Mouse (Mus musculus) midbrain, embryonic 15.5 days (tissue): ENCODE results near the gene Hlcs. TPM values are rescaled to one million over a fixed set of nuclear protein-coding genes. Genes with fewer than 3 reads are reported as not detected.

ENCODE experiments used
- ATAC-seq: fragments of 200-750 bp; cut with Nextera tagmentation; replicated peaks from 2 replicates; pipeline ENCODE4 v1.8.0; 2017; ENCODE audit warnings: moderate TSS enrichment
- H3K27ac ChIP-seq: fragments of 300-500 bp; sonication (generic); 2 replicates; pipeline ENCODE4 v1.5.1; 2015; ENCODE audit warnings: mild to moderate bottlenecking, inconsistent platforms
- H3K27me3 ChIP-seq: fragments of 300-500 bp; sonication (generic); replicated peaks from 2 replicates; pipeline ENCODE4 v1.6.1; 2015; ENCODE audit warnings: inconsistent platforms
- H3K36me3 ChIP-seq: fragments of 300-500 bp; sonication (generic); replicated peaks from 2 replicates; pipeline ENCODE4 v1.6.1; 2015; ENCODE audit warnings: inconsistent platforms
- H3K4me1 ChIP-seq: fragments of 300-500 bp; sonication (generic); 2 replicates; pipeline ENCODE4 v1.6.1; 2015; ENCODE audit warnings: inconsistent platforms
- H3K4me2 ChIP-seq: fragments of 300-500 bp; sonication (generic); 2 replicates; pipeline ENCODE4 v1.6.1; 2015; ENCODE audit warnings: inconsistent platforms, mild to moderate bottlenecking, moderate library complexity
- H3K4me3 ChIP-seq: fragments of 300-500 bp; sonication (generic); 2 replicates; pipeline ENCODE4 v1.5.1; 2015; ENCODE audit warnings: mild to moderate bottlenecking, inconsistent platforms
- H3K9ac ChIP-seq: fragments of 300-500 bp; sonication (generic); 2 replicates; pipeline ENCODE4 v1.6.1; 2015; ENCODE audit warnings: mild to moderate bottlenecking, inconsistent platforms
- H3K9me3 ChIP-seq: fragments of 300-500 bp; sonication (generic); 2 replicates; pipeline ENCODE4 v1.6.1; 2016; ENCODE audit warnings: inconsistent platforms
- WGBS: fragments of 180-500 bp; shearing (Covaris S2); methylation state at CpG from one replicate; pipeline ENCODE4 v1.1.7; 2015; ENCODE audit warnings: mixed read lengths; 5-methylcytosine and 5-hydroxymethylcytosine counted together
- polyA plus RNA-seq: library from polyadenylated mRNA; unstranded; fragments of >200 nt; fragmentation: Nextera tagmentation; extraction: Ambion mirVana; gene quantifications from 2 replicates; pipeline ENCODE4 v1.2.1, GENCODE M21; 2015

Gene Hlcs
- 9.7 and 10.1 TPM in 2 replicates for polyA plus RNA-seq

DNA sequence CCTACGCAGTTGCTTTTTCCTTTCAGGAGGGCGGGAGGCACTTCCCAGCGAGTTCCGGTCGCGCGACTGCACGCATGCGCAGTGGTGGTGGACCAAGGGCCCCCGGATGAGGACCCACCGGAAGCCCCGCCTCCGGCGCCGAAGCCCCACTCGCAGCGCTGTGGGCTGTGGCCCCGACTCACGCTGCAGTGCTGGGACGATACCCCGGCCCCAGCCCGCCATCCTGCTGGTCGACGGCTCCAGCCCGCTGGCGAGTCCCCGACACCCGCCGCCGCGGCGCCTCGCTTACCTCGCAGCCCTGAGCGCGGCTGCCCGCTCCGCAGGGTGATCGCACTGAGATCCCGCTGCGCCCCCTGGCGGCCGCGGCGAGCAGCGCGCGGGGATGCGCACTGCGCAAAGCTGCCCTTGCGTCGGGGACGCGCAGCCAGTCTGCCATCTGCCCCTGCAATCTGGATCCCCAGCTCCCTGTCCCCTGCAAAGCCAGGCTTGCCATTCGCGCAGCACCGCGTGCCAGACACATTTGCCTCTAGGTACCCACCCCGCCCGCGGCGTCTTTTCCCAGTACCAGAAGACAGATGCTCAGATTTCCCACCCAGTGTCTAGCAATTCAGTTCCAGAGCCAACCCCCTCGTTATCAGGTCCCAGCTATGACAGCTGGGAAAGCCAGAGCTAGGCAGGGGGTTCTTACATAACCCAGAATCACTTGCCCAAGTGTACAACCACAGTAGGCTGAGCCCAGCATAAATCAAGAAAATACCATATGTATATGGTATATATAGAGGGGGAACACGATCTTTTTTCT is at the start of gene Hlcs:
TSS of gene Hlcs (minus strand) at position 343 of the 802 bp plus-strand sequence.
- peak within 1 kb of the TSS; percentile 87 for H3K9ac ChIP-seq
- no peaks in the 10 kb centered on the region for H3K36me3 ChIP-seq
- WGBS: under 1% methylated on average over 63 of the region's 64 CpGs
- peak within 1 kb of the TSS; percentile 99 for H3K27ac ChIP-seq
- no peaks in the 10 kb centered on the region for H3K9me3 ChIP-seq
- H3K4me3 ChIP-seq: peak within 1 kb of the TSS; percentile 62
- peaks cover 20% of the 10 kb centered on the region for H3K4me1 ChIP-seq
- ATAC-seq: peak; percentile 93
- no peaks in the 10 kb centered on the region for H3K27me3 ChIP-seq
- H3K4me2 ChIP-seq: peak within 1 kb of the TSS; percentile 59

DNA sequence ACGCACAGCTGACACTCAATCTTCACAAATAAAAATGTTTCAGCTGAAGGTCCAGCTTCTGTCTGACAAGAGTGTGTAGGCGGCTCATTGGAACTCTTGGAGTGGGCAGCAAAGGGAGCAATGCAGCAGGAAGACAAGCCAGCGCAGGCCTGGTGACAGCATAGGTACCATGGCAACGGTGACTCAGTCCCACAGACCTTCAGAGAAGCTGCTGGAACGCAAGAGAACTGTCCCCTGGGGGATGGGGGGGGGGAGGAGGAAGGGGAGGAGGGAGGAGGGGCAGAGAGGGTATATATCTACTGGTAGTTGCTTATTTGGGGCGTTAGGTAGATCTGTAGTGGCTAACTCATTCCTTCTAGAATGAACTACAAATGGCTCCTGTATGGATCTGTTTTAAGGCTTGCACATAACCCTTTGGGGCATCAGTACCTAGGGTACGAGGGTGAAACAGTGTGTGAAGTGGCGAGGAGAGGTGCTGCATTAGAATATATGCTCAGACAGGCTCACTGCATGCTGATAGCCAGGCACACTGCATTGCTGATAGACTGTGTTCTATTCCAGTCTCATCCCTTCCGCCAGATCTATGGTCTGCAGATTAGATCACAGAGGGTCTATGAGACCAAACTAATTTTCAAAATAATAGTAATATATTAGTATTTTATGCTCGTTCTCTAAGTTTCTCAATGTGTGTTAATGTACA is 49.0 kb upstream of the Hlcs start:
- no peak overlapping the region for H3K4me3 ChIP-seq
- no peaks in the 10 kb centered on the region for H3K9me3 ChIP-seq
- no peaks in the 10 kb centered on the region for H3K27me3 ChIP-seq
- H3K9ac ChIP-seq: no peak overlapping the region
- ATAC-seq: peak; percentile 83
- H3K36me3 ChIP-seq: 0 out of 2 replicates have a peak, but pooled peaks cover 4% of the 10 kb centered on the region
- 41% methylated on average over 10 of the region's 10 CpGs for WGBS
- 0 out of 2 replicates have a peak overlapping the region, but pooled peaks have one; percentile 9 for H3K4me2 ChIP-seq
- H3K27ac ChIP-seq: peak overlapping the region; percentile 62; the same call in 1 of the 2 replicates
- peaks cover 8% of the 10 kb centered on the region for H3K4me1 ChIP-seq

DNA sequence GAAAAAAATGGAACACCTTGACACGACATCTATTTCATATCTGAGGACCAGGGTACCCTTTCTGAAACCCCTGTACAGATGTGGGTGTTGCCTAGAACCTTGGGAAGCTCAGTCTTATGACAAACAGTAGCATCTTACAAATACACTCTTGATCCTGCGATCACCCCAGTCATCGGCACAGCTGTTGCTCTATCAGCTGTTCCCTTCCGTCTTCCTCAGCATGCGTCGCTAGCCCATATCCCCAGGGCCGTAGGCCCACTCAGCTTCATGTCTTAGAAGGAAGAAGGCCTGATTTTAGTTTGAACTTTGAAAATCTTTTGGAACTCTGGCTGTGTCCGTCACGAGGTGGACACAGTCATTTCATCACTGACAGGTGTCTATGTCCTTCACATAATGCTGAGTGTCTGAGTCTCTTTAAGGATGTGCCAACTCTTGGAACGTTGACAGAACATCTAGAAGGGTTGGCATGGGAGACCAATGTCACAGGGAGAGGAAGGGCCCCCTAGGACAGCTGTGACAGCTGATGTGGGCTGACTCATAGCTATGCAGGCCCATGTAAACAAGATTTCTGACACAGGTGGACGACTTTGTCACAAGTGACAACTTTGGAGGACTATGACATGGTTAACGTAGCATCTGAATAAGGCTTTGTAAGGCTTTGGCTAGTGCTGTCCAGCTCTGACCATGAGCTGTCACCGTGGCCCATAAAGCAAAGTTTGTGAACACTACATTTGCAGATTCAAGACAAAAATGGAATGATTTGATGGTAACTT is 47.4 kb upstream of the Hlcs start:
- H3K9ac ChIP-seq: no peak overlapping the region
- H3K4me2 ChIP-seq: no peak overlapping the region
- H3K4me3 ChIP-seq: no peak overlapping the region
- 90% methylated on average over 13 of the region's 13 CpGs for WGBS
- no peak for ATAC-seq
- H3K27me3 ChIP-seq: no peaks in the 10 kb centered on the region
- H3K4me1 ChIP-seq: peaks cover 8% of the 10 kb centered on the region
- no peak overlapping the region for H3K27ac ChIP-seq
- no peaks in the 10 kb centered on the region for H3K9me3 ChIP-seq
- 0 out of 2 replicates have a peak, but pooled peaks cover 4% of the 10 kb centered on the region for H3K36me3 ChIP-seq

DNA sequence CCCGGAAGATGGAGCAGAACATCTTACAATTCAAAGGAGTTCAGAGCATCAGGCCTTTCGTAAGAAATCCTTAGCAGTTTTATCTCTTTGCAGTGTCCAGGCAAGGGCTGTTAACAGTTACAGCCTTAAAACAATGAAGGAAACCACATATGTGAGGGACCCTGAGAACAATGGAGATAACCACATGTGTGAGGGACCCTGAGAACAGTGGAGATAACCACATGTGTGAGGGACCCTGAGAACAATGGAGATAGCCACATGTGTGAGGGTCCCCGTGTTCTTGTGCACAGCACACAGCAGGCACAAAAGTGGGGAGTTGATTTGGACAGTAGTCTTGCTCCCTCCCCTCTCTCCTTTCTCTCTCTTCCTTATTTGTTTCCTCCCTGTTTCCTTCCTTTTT is 44.7 kb upstream of the Hlcs start:
- WGBS: 85% methylated on average over 3 of the region's 3 CpGs

GRCm38 (mm10) chr16:94356776-94357494 is 43.6 kb upstream of the Hlcs start:
- 89% methylated on average over 11 of the region's 11 CpGs for WGBS

More for the DNA sequence above, 44.7 kb upstream of the Hlcs start:
- H3K36me3 ChIP-seq: no peaks in the 10 kb centered on the region
- H3K27me3 ChIP-seq: no peaks in the 10 kb centered on the region
- H3K27ac ChIP-seq: no peak overlapping the region
- H3K4me1 ChIP-seq: peaks cover 8% of the 10 kb centered on the region
- H3K4me3 ChIP-seq: no peak overlapping the region
- ATAC-seq: no peak
- H3K9ac ChIP-seq: no peak overlapping the region
- no peaks in the 10 kb centered on the region for H3K9me3 ChIP-seq
- H3K4me2 ChIP-seq: no peak overlapping the region

DNA sequence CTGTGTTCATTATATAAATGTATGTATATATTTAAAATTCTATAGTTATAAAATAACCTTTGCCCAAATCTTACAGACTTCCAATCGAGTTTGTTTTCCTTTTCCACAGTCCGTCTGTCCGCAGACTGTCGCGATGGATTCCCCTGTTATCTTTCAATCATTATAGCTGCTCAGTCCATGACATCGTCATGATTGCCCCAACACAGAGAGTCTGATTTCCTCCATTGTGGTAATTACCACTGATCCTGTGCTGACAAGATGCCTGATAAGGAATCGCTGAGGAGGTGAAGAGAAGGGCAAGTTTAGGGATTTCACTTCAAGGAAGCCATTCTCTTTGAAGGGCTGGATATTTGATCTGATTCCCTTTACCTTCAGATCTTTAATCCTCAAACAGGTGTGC is 42.7 kb upstream of the Hlcs start:
- H3K9ac ChIP-seq: no peak overlapping the region
- ATAC-seq: no peak
- no peaks in the 10 kb centered on the region for H3K4me1 ChIP-seq
- H3K4me3 ChIP-seq: no peak overlapping the region
- H3K27ac ChIP-seq: no peak overlapping the region
- no peak overlapping the region for H3K4me2 ChIP-seq
- no peaks in the 10 kb centered on the region for H3K27me3 ChIP-seq
- WGBS: 75% methylated on average over 7 of the region's 7 CpGs
- no peaks in the 10 kb centered on the region for H3K9me3 ChIP-seq
- no peaks in the 10 kb centered on the region for H3K36me3 ChIP-seq

More at GRCm38 (mm10) chr16:94356776-94357494, 43.6 kb upstream of the Hlcs start:
- ATAC-seq: no peak
- no peaks in the 10 kb centered on the region for H3K9me3 ChIP-seq
- no peaks in the 10 kb centered on the region for H3K27me3 ChIP-seq
- no peak overlapping the region for H3K4me3 ChIP-seq
- no peak overlapping the region for H3K27ac ChIP-seq
- H3K4me1 ChIP-seq: peaks cover under 1% of the 10 kb centered on the region
- H3K36me3 ChIP-seq: no peaks in the 10 kb centered on the region
- H3K9ac ChIP-seq: no peak overlapping the region
- no peak overlapping the region for H3K4me2 ChIP-seq

GRCm38 (mm10) chr16:94354450-94354849 is 41.1 kb upstream of the Hlcs start:
- no peak overlapping the region for H3K4me2 ChIP-seq
- no peak overlapping the region for H3K27ac ChIP-seq
- 0 out of 2 replicates have a peak, but pooled peaks have one; percentile 54 for ATAC-seq
- no peaks in the 10 kb centered on the region for H3K9me3 ChIP-seq
- no peaks in the 10 kb centered on the region for H3K27me3 ChIP-seq
- no peaks in the 10 kb centered on the region for H3K36me3 ChIP-seq
- H3K9ac ChIP-seq: no peak overlapping the region
- 55% methylated on average over 9 of the region's 9 CpGs for WGBS
- H3K4me1 ChIP-seq: peaks cover 6% of the 10 kb centered on the region; the same call in 1 of the 2 replicates
- H3K4me3 ChIP-seq: no peak overlapping the region

DNA sequence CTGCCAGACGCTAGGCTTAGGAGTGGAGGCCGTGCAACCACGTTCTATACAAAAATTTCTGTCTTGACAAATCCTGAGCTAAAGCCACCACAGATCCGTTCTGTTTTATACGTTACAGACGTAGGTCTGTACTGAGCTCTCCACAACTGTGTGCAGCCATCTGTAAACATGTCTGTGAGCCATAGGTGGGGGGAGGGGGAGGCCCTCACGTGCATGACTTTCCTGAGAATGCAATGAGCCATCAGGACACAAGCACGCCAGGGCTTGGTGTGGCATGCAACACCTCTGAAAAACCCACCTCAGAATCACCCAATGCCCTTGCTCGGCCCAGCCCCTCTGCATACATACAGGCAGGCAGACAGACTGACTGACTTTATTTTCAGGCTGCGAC is 36.9 kb upstream of the Hlcs start:
- WGBS: 70% methylated on average over 10 of the region's 10 CpGs
- no peaks in the 10 kb centered on the region for H3K9me3 ChIP-seq
- no peak overlapping the region for H3K9ac ChIP-seq

GRCm38 (mm10) chr16:94349588-94350286 is 36.4 kb upstream of the Hlcs start:
- ATAC-seq: no peak
- 68% methylated on average over 11 of the region's 11 CpGs for WGBS

More for the DNA sequence above, 36.9 kb upstream of the Hlcs start:
- no peak overlapping the region for H3K4me3 ChIP-seq
- no peak for ATAC-seq
- H3K4me1 ChIP-seq: peaks cover 6% of the 10 kb centered on the region; the same call in 1 of the 2 replicates
- H3K36me3 ChIP-seq: no peaks in the 10 kb centered on the region
- no peaks in the 10 kb centered on the region for H3K27me3 ChIP-seq
- H3K4me2 ChIP-seq: no peak overlapping the region
- H3K27ac ChIP-seq: no peak overlapping the region

GRCm38 (mm10) chr16:94348779-94349178 is 35.4 kb upstream of the Hlcs start:
- no peaks in the 10 kb centered on the region for H3K27me3 ChIP-seq
- no peaks in the 10 kb centered on the region for H3K9me3 ChIP-seq
- peaks cover 6% of the 10 kb centered on the region; the same call in 1 of the 2 replicates for H3K4me1 ChIP-seq
- ATAC-seq: no peak
- H3K4me3 ChIP-seq: no peak overlapping the region
- no peaks in the 10 kb centered on the region for H3K36me3 ChIP-seq
- no peak overlapping the region for H3K9ac ChIP-seq
- no peak overlapping the region for H3K27ac ChIP-seq
- H3K4me2 ChIP-seq: no peak overlapping the region
- 87% methylated on average over 2 of the region's 2 CpGs for WGBS

More at GRCm38 (mm10) chr16:94349588-94350286, 36.4 kb upstream of the Hlcs start:
- no peaks in the 10 kb centered on the region for H3K9me3 ChIP-seq
- H3K9ac ChIP-seq: no peak overlapping the region
- H3K4me1 ChIP-seq: peaks cover 6% of the 10 kb centered on the region; the same call in 1 of the 2 replicates
- no peak overlapping the region for H3K27ac ChIP-seq
- H3K4me3 ChIP-seq: no peak overlapping the region
- no peaks in the 10 kb centered on the region for H3K27me3 ChIP-seq
- H3K4me2 ChIP-seq: no peak overlapping the region
- H3K36me3 ChIP-seq: no peaks in the 10 kb centered on the region
